Mouse (Mus musculus) thymus, postnatal 10 days (tissue): Measurements from ENCODE around the gene Atp6v1e1.
"Not testable (repeated sequence)": the region's sequence is repeated elsewhere in the genome, so short reads cannot be mapped to it uniquely, and the experiment has no call there.

Source experiments
- DNase-seq, 2 experiments: peaks; one replicate each; pipeline ENCODE4 v3.0.0; 2021; ENCODE audit warnings: low spot score in 2 of 2

The Atp6v1e1 gene

GRCm38 (mm10) chr6:120820144-120820543, 2.4 kb downstream of the Atp6v1e1 start:
- no peak for DNase-seq

GRCm38 (mm10) chr6:120819294-120819693, 3.3 kb downstream of the Atp6v1e1 start:
- no peak for DNase-seq

GRCm38 (mm10) chr6:120811999-120812398, 10.6 kb downstream of the Atp6v1e1 start:
- DNase-seq: not testable (repeated sequence)

GRCm38 (mm10) chr6:120807738-120808081, 14.9 kb downstream of the Atp6v1e1 start:
- DNase-seq: no peak

- DNase-seq: no peak
Measured at GRCm38 (mm10) chr6:120806999-120807737, 15.4 kb downstream of the Atp6v1e1 start.

GRCm38 (mm10) chr6:120799581-120800041, 23.0 kb downstream of the Atp6v1e1 start:
- no peak for DNase-seq

GRCm38 (mm10) chr6:120798905-120799304, 23.7 kb downstream of the Atp6v1e1 start:
- DNase-seq: no peak

GRCm38 (mm10) chr6:120798019-120798418, 24.6 kb downstream of the Atp6v1e1 start:
- DNase-seq: no peak

- no peak for DNase-seq
Measured at GRCm38 (mm10) chr6:120796111-120796510, 26.5 kb downstream of the Atp6v1e1 start.

GRCm38 (mm10) chr6:120795422-120796086, 27.0 kb downstream of the Atp6v1e1 start:
- DNase-seq: no peak

- no peak for DNase-seq
Measured at GRCm38 (mm10) chr6:120792947-120793346, 29.6 kb downstream of the Atp6v1e1 start.

GRCm38 (mm10) chr6:120790717-120791116, 31.9 kb downstream of the Atp6v1e1 start:
- DNase-seq: no peak

- no peak for DNase-seq
Measured at GRCm38 (mm10) chr6:120790153-120790552, 32.4 kb downstream of the Atp6v1e1 start.

GRCm38 (mm10) chr6:120788904-120789303, 33.7 kb downstream of the Atp6v1e1 start:
- DNase-seq: no peak

- no peak for DNase-seq
Measured at GRCm38 (mm10) chr6:120788068-120788607, 34.5 kb downstream of the Atp6v1e1 start.

GRCm38 (mm10) chr6:120784351-120784750, 38.2 kb downstream of the Atp6v1e1 start:
- no peak for DNase-seq

- DNase-seq: no peak
Measured at GRCm38 (mm10) chr6:120782948-120783347, 39.6 kb downstream of the Atp6v1e1 start.

GRCm38 (mm10) chr6:120778226-120778625, 44.4 kb downstream of the Atp6v1e1 start:
- no peak for DNase-seq

- no peak for DNase-seq
Measured at GRCm38 (mm10) chr6:120777533-120777932, 45.1 kb downstream of the Atp6v1e1 start.

- DNase-seq: no peak
Measured at GRCm38 (mm10) chr6:120776286-120776685, 46.3 kb downstream of the Atp6v1e1 start.

- no peak for DNase-seq
Measured at GRCm38 (mm10) chr6:120773763-120774162, 48.8 kb downstream of the Atp6v1e1 start.

- DNase-seq: no peak
Measured at GRCm38 (mm10) chr6:120773149-120773628, 49.4 kb downstream of the Atp6v1e1 start, which contains the start of gene Slc25a18. TSS of gene Slc25a18 (plus strand) at chr6:120773578.

GRCm38 (mm10) chr6:120772025-120772424, 50.6 kb downstream of the Atp6v1e1 start:
- no peak for DNase-seq
